Mouse (Mus musculus): ENCODE data around the gene Eef2k. TPM values are rescaled to one million over a fixed set of nuclear protein-coding genes. Genes with fewer than 3 reads are reported as not detected.
A peak's percentile ranks its signal among the peaks of the same experiment; 100 is the strongest.

The Eef2k gene
- polyA plus RNA-seq, 1 experiment from 2014 or later = 42.1 TPM

- H3K4me1 ChIP-seq = peaks cover 25% of the 10 kb centered on the region
- H3K27ac ChIP-seq = no peak overlapping the region
- no peaks in the 10 kb centered on the region for H3K27me3 ChIP-seq
- no peak overlapping the region for H3K4me3 ChIP-seq
- no peak overlapping the region for H3K4me2 ChIP-seq
- no peak for ATAC-seq (ENCODE audit: borderline replicate concordance, extremely low read depth, low FRiP score, low TSS enrichment)
- WGBS = 75% methylated on average over 3 of the region's 3 CpGs
- no peaks in the 10 kb centered on the region for H3K9me3 ChIP-seq
- no peak overlapping the region for H3K9ac ChIP-seq
- H3K36me3 ChIP-seq = peaks cover 5% of the 10 kb centered on the region; the same call in 1 of the 2 replicates
These were observed 6.3 kb downstream of the Eef2k start for GRCm38 (mm10) chr7:120848831-120849512.

DNA sequence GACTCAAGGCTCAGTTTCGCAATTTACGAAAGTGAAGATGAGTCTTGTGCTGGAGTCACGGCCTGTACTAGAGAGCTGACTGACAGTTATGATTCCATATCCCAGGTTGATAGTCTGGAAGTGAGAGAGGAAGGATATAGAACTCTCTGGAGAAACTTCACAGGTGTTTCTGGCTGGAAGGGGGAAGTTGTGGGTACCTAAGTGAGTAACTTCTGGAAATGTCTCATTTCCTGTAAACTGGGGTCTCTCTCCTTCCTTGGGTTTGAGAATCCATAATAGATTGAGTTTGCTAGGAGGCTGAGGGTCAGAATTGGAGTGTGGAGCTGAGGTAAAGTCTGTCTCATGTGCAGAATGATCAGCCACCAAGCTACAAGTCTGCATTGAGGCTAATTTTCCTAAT, 7.5 kb downstream of the Eef2k start:
- H3K36me3 ChIP-seq = peaks cover 5% of the 10 kb centered on the region; the same call in 1 of the 2 replicates
- no peaks in the 10 kb centered on the region for H3K27me3 ChIP-seq
- H3K4me2 ChIP-seq = no peak overlapping the region
- ATAC-seq (ENCODE audit: borderline replicate concordance, extremely low read depth, low FRiP score, low TSS enrichment) = no peak
- no peak overlapping the region for H3K4me3 ChIP-seq
- 87% methylated on average over 3 of the region's 3 CpGs for WGBS
- no peaks in the 10 kb centered on the region for H3K9me3 ChIP-seq
- H3K4me1 ChIP-seq = peaks cover 15% of the 10 kb centered on the region
- H3K9ac ChIP-seq = no peak overlapping the region
- H3K27ac ChIP-seq = no peak overlapping the region

- WGBS = 77% methylated on average over 11 of the region's 11 CpGs
- no peak overlapping the region for H3K9ac ChIP-seq
- H3K36me3 ChIP-seq = peaks cover 9% of the 10 kb centered on the region; the same call in 1 of the 2 replicates
- H3K27me3 ChIP-seq = no peaks in the 10 kb centered on the region
- H3K4me1 ChIP-seq = peaks cover 34% of the 10 kb centered on the region
- H3K9me3 ChIP-seq = no peaks in the 10 kb centered on the region
- no peak for ATAC-seq (ENCODE audit: borderline replicate concordance, extremely low read depth, low FRiP score, low TSS enrichment)
- H3K4me2 ChIP-seq = no peak overlapping the region
- H3K4me3 ChIP-seq = no peak overlapping the region
- H3K27ac ChIP-seq = no peak overlapping the region
These were observed 17.2 kb downstream of the Eef2k start for GRCm38 (mm10) chr7:120859854-120860253.

- Histone ChIP-seq H3K9me3 (no peaks in the 10 kb centered on the region), H3K27ac (no peak overlapping the region), H3K4me3 (no peak overlapping the region), H3K4me2 (no peak overlapping the region), H3K9ac (no peak overlapping the region), H3K4me1 (peaks cover 45% of the 10 kb centered on the region), H3K27me3 (no peaks in the 10 kb centered on the region), H3K36me3 (peaks cover 9% of the 10 kb centered on the region; the same call in 1 of the 2 replicates)
- no peak for ATAC-seq (ENCODE audit: borderline replicate concordance, extremely low read depth, low FRiP score, low TSS enrichment)
- 40% methylated on average over 10 of the region's 10 CpGs for WGBS
These were observed 18.3 kb downstream of the Eef2k start for GRCm38 (mm10) chr7:120860799-120861487.

- no peak for ATAC-seq (ENCODE audit: borderline replicate concordance, extremely low read depth, low FRiP score, low TSS enrichment)
- Histone ChIP-seq H3K9me3 (no peaks in the 10 kb centered on the region), H3K9ac (no peak overlapping the region), H3K4me3 (no peak overlapping the region), H3K36me3 (peaks cover 9% of the 10 kb centered on the region; the same call in 1 of the 2 replicates), H3K27me3 (no peaks in the 10 kb centered on the region), H3K4me1 (peaks cover 51% of the 10 kb centered on the region), H3K27ac (no peak overlapping the region), H3K4me2 (no peak overlapping the region)
- WGBS = 37% methylated on average over 2 of the region's 2 CpGs
These were observed 18.9 kb downstream of the Eef2k start for GRCm38 (mm10) chr7:120861488-120862047.

- H3K27me3 ChIP-seq = no peaks in the 10 kb centered on the region
- no peak overlapping the region for H3K4me3 ChIP-seq
- no peak overlapping the region for H3K9ac ChIP-seq
- H3K36me3 ChIP-seq = peaks cover 9% of the 10 kb centered on the region; the same call in 1 of the 2 replicates
- ATAC-seq (ENCODE audit: borderline replicate concordance, extremely low read depth, low FRiP score, low TSS enrichment) = no peak
- H3K4me2 ChIP-seq = no peak overlapping the region
- WGBS = 41% methylated on average over 3 of the region's 3 CpGs
- no peak overlapping the region for H3K27ac ChIP-seq
- no peaks in the 10 kb centered on the region for H3K9me3 ChIP-seq
- H3K4me1 ChIP-seq = peaks cover 56% of the 10 kb centered on the region
These were observed 19.6 kb downstream of the Eef2k start for GRCm38 (mm10) chr7:120862196-120862595.

DNA sequence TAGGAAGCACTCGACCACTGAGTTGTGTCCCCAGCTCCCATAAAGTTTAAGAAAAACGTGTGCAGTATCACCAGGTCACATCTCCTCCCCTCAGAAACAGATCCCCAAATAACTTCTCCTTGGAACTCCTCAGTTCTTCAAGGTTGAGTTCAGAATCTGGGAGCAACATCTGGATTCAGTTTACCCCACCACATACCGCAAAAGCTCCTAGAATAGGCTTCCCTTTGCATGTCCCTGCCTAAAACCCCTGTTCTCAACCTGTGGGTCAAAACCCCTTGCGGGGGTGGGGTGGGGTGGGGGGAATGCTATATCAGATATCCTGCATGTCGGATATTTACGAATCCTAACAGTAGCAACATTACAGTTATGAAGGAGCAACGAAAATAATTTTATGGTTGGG, 20.0 kb downstream of the Eef2k start:
- Histone ChIP-seq H3K4me1 (peaks cover 56% of the 10 kb centered on the region), H3K9me3 (no peaks in the 10 kb centered on the region), H3K4me2 (no peak overlapping the region), H3K36me3 (peaks cover 9% of the 10 kb centered on the region; the same call in 1 of the 2 replicates), H3K27ac (no peak overlapping the region), H3K4me3 (no peak overlapping the region), H3K9ac (no peak overlapping the region), H3K27me3 (no peaks in the 10 kb centered on the region)
- WGBS = 66% methylated on average over 7 of the region's 7 CpGs
- no peak for ATAC-seq (ENCODE audit: borderline replicate concordance, extremely low read depth, low FRiP score, low TSS enrichment)

DNA sequence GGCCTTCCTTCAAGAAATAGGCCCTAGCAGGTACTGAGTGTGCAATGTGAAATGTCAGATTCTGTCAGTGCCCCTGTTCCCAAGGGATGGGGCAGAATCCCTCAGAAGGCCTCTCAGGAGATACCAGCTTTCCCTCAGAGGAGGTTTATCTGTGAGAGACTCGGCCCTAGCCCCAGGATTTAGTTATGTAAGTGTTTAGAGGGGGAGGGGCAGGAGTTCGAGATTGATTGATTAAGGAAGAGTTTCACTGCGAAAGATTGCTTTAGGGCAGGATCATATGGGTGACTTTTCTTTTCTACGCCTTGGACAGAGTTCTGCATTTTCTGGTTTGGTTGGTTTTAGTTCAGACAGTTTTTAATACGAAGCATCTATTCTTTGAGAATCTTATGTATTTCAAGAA, 20.8 kb downstream of the Eef2k start:
- Histone ChIP-seq H3K36me3 (peaks cover 4% of the 10 kb centered on the region; the same call in 1 of the 2 replicates), H3K9me3 (no peaks in the 10 kb centered on the region), H3K4me3 (no peak overlapping the region), H3K27me3 (no peaks in the 10 kb centered on the region), H3K27ac (peak overlapping the region; percentile 86; the same call in 1 of the 2 replicates), H3K4me2 (no peak overlapping the region), H3K4me1 (peaks cover 62% of the 10 kb centered on the region), H3K9ac (no peak overlapping the region)
- ATAC-seq (ENCODE audit: borderline replicate concordance, extremely low read depth, low FRiP score, low TSS enrichment) = no peak
- WGBS = 50% methylated on average over 5 of the region's 5 CpGs

GRCm38 (mm10) chr7:120865100-120865499, 22.5 kb downstream of the Eef2k start:
- peak; percentile 91 for ATAC-seq (ENCODE audit: borderline replicate concordance, extremely low read depth, low FRiP score, low TSS enrichment)
- Histone ChIP-seq H3K9me3 (no peaks in the 10 kb centered on the region), H3K36me3 (no peaks in the 10 kb centered on the region), H3K4me1 (peaks cover 76% of the 10 kb centered on the region), H3K27me3 (no peaks in the 10 kb centered on the region), H3K27ac (peak overlapping the region; percentile 86), H3K4me3 (no peak overlapping the region; the same call in 1 of the 2 replicates), H3K9ac (0 out of 2 replicates have a peak overlapping the region, but pooled peaks have one; percentile 18), H3K4me2 (peak overlapping the region; percentile 39)
- WGBS = 4% methylated on average over 7 of the region's 7 CpGs

- ATAC-seq (ENCODE audit: borderline replicate concordance, extremely low read depth, low FRiP score, low TSS enrichment) = no peak
These were observed 23.2 kb downstream of the Eef2k start for GRCm38 (mm10) chr7:120865832-120866231.

DNA sequence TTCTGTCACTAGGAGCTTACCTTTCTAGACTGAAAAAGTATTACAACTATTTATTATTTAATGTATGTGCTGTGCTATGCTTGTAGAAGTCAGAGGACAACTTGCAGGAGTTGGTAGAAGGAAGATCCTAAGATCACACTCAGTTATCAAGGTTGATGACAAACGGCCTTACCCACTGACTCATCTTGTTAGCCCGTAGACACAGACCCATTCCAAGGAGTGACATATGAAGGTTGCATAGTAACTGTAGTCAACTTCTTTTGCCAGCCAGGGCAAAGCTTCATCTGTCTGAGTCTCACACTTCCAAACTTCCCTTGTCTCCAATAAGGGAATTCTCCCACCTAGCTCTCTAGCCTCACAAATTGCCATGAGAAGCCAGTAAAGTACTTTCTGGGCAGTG, 24.1 kb downstream of the Eef2k start:
- Histone ChIP-seq H3K4me3 (no peak overlapping the region), H3K27ac (peak overlapping the region; percentile 86), H3K36me3 (no peaks in the 10 kb centered on the region), H3K9me3 (no peaks in the 10 kb centered on the region), H3K4me2 (no peak overlapping the region), H3K4me1 (peaks cover 81% of the 10 kb centered on the region), H3K27me3 (no peaks in the 10 kb centered on the region), H3K9ac (no peak overlapping the region)
- no peak for ATAC-seq (ENCODE audit: borderline replicate concordance, extremely low read depth, low FRiP score, low TSS enrichment)
- 61% methylated on average over 2 of the region's 2 CpGs for whole genome bisulfite sequencing

More at GRCm38 (mm10) chr7:120865832-120866231, 23.2 kb downstream of the Eef2k start:
- Histone ChIP-seq H3K4me2 (no peak overlapping the region), H3K27me3 (no peaks in the 10 kb centered on the region), H3K4me1 (peaks cover 82% of the 10 kb centered on the region), H3K9ac (peak overlapping the region; percentile 24; the same call in 1 of the 2 replicates), H3K4me3 (no peak overlapping the region), H3K9me3 (no peaks in the 10 kb centered on the region), H3K27ac (peak overlapping the region; percentile 86), H3K36me3 (no peaks in the 10 kb centered on the region)
- WGBS = 58% methylated on average over 4 of the region's 4 CpGs

GRCm38 (mm10) chr7:120867720-120868119, 25.1 kb downstream of the Eef2k start:
- no peak for ATAC-seq (ENCODE audit: borderline replicate concordance, extremely low read depth, low FRiP score, low TSS enrichment)
- 61% methylated on average over 1 of the region's 1 CpGs for WGBS
- no peaks in the 10 kb centered on the region for H3K36me3 ChIP-seq

More at GRCm38 (mm10) chr7:120867720-120868119, 25.1 kb downstream of the Eef2k start:
- H3K9me3 ChIP-seq = no peaks in the 10 kb centered on the region
- no peak overlapping the region for H3K4me3 ChIP-seq
- no peak overlapping the region for H3K4me2 ChIP-seq
- peaks cover 72% of the 10 kb centered on the region for H3K4me1 ChIP-seq
- H3K27me3 ChIP-seq = no peaks in the 10 kb centered on the region
- no peak overlapping the region for H3K27ac ChIP-seq
- H3K9ac ChIP-seq = no peak overlapping the region
